Mouse (Mus musculus): ENCODE data around the gene Tsc2.

The Tsc2 gene

GRCm38 (mm10) chr17:24565092-24565491 lies 67.3 kb downstream of the Tsc2 start:
- DNase-seq: no peak

- no peak for DNase-seq
These were observed 68.0 kb downstream of the Tsc2 start for GRCm38 (mm10) chr17:24564422-24564821.

GRCm38 (mm10) chr17:24563638-24564037 lies 68.8 kb downstream of the Tsc2 start:
- no peak for DNase-seq

- no peak for DNase-seq
These were observed 70.8 kb downstream of the Tsc2 start for GRCm38 (mm10) chr17:24561592-24561991.

GRCm38 (mm10) chr17:24560301-24561028 lies 72.0 kb downstream of the Tsc2 start:
- DNase-seq: no peak

GRCm38 (mm10) chr17:24559146-24559545 lies 73.3 kb downstream of the Tsc2 start:
- peak; percentile 13 to 17 for DNase-seq

- peak; percentile 38 to 45 for DNase-seq
These were observed 73.8 kb downstream of the Tsc2 start for GRCm38 (mm10) chr17:24558600-24559099.

- peak in 1 of 2 experiments; percentile 27 for DNase-seq
These were observed 75.3 kb downstream of the Tsc2 start for GRCm38 (mm10) chr17:24557091-24557490.

- DNase-seq: no peak
These were observed 81.4 kb downstream of the Tsc2 start for GRCm38 (mm10) chr17:24551050-24551444.

GRCm38 (mm10) chr17:24550416-24551049 lies 81.9 kb downstream of the Tsc2 start:
- peak; percentile 76 to 84 for DNase-seq

GRCm38 (mm10) chr17:24549618-24550415 lies 82.6 kb downstream of the Tsc2 start, which contains the start of gene Pkd1:
Pkd1 (plus strand) TSS chr17:24549834.
- peak; percentile 99 for DNase-seq

- peak; percentile 80 to 84 for DNase-seq
These were observed 83.4 kb downstream of the Tsc2 start for GRCm38 (mm10) chr17:24548921-24549617.

- peak; percentile 49 to 59 for DNase-seq
These were observed 84.0 kb downstream of the Tsc2 start for GRCm38 (mm10) chr17:24548435-24548834.

GRCm38 (mm10) chr17:24546234-24546633 lies 86.2 kb downstream of the Tsc2 start:
- peak in 1 of 2 experiments; percentile 31 for DNase-seq
